In genomic region chr13:32312663-32313062, GRCm38 (mm10) we compare ENCODE assay signal across 8 mouse cellular contexts. TPM values are rescaled to one million over a fixed set of nuclear protein-coding genes. Genes with fewer than 3 reads are reported as not detected.
DNase-seq lines count a peak whose midpoint lies in the region; ATAC-seq and TF ChIP-seq lines count a peak whose summit lies in the region.

No protein-coding gene starts in this region.

- no peaks in the 10 kb centered on the region for H3K9me3 ChIP-seq in hindbrain, postnatal 0 days (ENCODE audit: low read length)
- no peaks in the 10 kb centered on the region for H3K9me3 ChIP-seq in hindbrain, embryonic 13.5 days
- H3K9me3 ChIP-seq in CH12.LX (replicated peaks; ENCODE audit: low read length): no peaks in the 10 kb centered on the region

- dilution Hi-C loops in CH12.LX (cut with MboI; ENCODE audit: extremely low pct_ligation_motif_present, extremely low pct_unique_long_range_greater_than_20kb, low sequenced_read_pairs): no loop called here

- TF ChIP-seq RAD21 in CH12.LX (IDR thresholded peaks at IDR 0.05; ENCODE audit: low read depth, low read length): peak; percentile 72

- H3K27me3 ChIP-seq in hindbrain, postnatal 0 days (ENCODE audit: insufficient read depth, low read length): no peaks in the 10 kb centered on the region
- no peaks in the 10 kb centered on the region for H3K27me3 ChIP-seq in hindbrain, embryonic 13.5 days
- H3K27me3 ChIP-seq in CH12.LX (replicated peaks): no peaks in the 10 kb centered on the region
- H3K27me3 ChIP-seq in myocyte (ENCODE audit: control insufficient read depth, insufficient read depth, insufficient read length): no peaks in the 10 kb centered on the region

- no peak overlapping the region for H3K27ac ChIP-seq in hindbrain, postnatal 0 days
- H3K27ac ChIP-seq in hindbrain, embryonic 13.5 days: no peak overlapping the region
- H3K27ac ChIP-seq in CH12.LX (ENCODE audit: insufficient read depth, low read depth): no peak overlapping the region

- in situ Hi-C loops in CH12.LX (cut with MboI; ENCODE audit: low pct_ligation_motif_present, low pct_unique_long_range_greater_than_20kb, low sequenced_read_pairs): no loop called here

- no peaks in the 10 kb centered on the region for H3K36me3 ChIP-seq in hindbrain, postnatal 0 days (ENCODE audit: insufficient read depth, low read length)
- no peaks in the 10 kb centered on the region for H3K36me3 ChIP-seq in hindbrain, embryonic 13.5 days
- H3K36me3 ChIP-seq in CH12.LX (replicated peaks in 1 of 2; ENCODE audit: control insufficient read depth in 1 of 2, insufficient read depth in 1 of 2, low read length in 1 of 2): no peaks in the 10 kb centered on the region
- no peaks in the 10 kb centered on the region for H3K36me3 ChIP-seq in myocyte (ENCODE audit: control insufficient read depth, insufficient read depth)

- TF ChIP-seq EP300 in CH12.LX (IDR thresholded peaks at IDR 0.05; ENCODE audit: low read length): 0 out of 2 replicates have a peak, but pooled peaks have one; percentile 23

- no peak overlapping the region for H3ac ChIP-seq in myocyte (ENCODE audit: control insufficient read depth, insufficient read length)

- H3K4me1 ChIP-seq in hindbrain, postnatal 0 days (ENCODE audit: insufficient read depth, low read length): no peaks in the 10 kb centered on the region
- H3K4me1 ChIP-seq in hindbrain, embryonic 13.5 days (replicated peaks): no peaks in the 10 kb centered on the region
- H3K4me1 ChIP-seq in CH12.LX (ENCODE audit: control insufficient read depth in 1 of 2, insufficient read depth in 2 of 2): peaks cover 0 to 11% of the 10 kb centered on the region in 2 experiments; a peak in 2 of 4 replicates

- DNase-seq in hindbrain, postnatal 0 days (ENCODE audit: low spot score): peak; percentile 53
- peak; percentile 76 for DNase-seq in CH12.LX (ENCODE audit: extremely low read depth)
- DNase-seq in c-Kit-positive CD71-positive TER-119-negative erythroid progenitor cells, embryonic 14.5 days (ENCODE audit: low read depth): peak; percentile 34
- DNase-seq in gastrocnemius, postnatal 10 days: peak; percentile 35
- peak; percentile 57 for DNase-seq in layer of hippocampus, adult 9-10 months (ENCODE audit: low spot score)
- DNase-seq in thymus, postnatal 10 days (ENCODE audit: low spot score in 2 of 2): peak; percentile 21 to 64

- TF ChIP-seq POLR2A in CH12.LX (IDR thresholded peaks at IDR 0.05; ENCODE audit: low read depth, low read length) (no peak), myocyte (IDR thresholded peaks at IDR 0.05; ENCODE audit: insufficient read length, low read depth) (no peak)

- peak; percentile 75 for TF ChIP-seq CTCF in hindbrain, postnatal 0 days (IDR thresholded peaks at IDR 0.05; ENCODE audit: low read depth)
- peak; percentile 86 to 89 for TF ChIP-seq CTCF in CH12.LX (conservative IDR thresholded peaks at IDR 0.05 in 1 of 2, IDR thresholded peaks at IDR 0.05 in 1 of 2; ENCODE audit: low read depth in 2 of 2, low read length in 2 of 2)

- no peak for ATAC-seq in hindbrain, postnatal 0 days
- no peak for ATAC-seq in hindbrain, embryonic 13.5 days (ENCODE audit: low FRiP score)

- H3K4me2 ChIP-seq in hindbrain, postnatal 0 days (ENCODE audit: low read depth, low read length): no peak overlapping the region
- H3K4me2 ChIP-seq in hindbrain, embryonic 13.5 days: no peak overlapping the region
- peak overlapping the region; percentile 64; the same call in 1 of the 2 replicates for H3K4me2 ChIP-seq in CH12.LX (ENCODE audit: insufficient read depth, low read depth, poor library complexity, severe bottlenecking)
- no peak overlapping the region for H3K4me2 ChIP-seq in myocyte (ENCODE audit: low read depth)

- no peaks in the 10 kb centered on the region for H3K79me2 ChIP-seq in CH12.LX (replicated peaks; ENCODE audit: control insufficient read depth, extremely low read depth, insufficient read depth, poor library complexity, severe bottlenecking)
- H3K79me2 ChIP-seq in myocyte (ENCODE audit: control insufficient read depth, insufficient read depth): no peaks in the 10 kb centered on the region

- H3K9ac ChIP-seq in hindbrain, postnatal 0 days (replicated peaks; ENCODE audit: low read length): no peak overlapping the region
- H3K9ac ChIP-seq in hindbrain, embryonic 13.5 days: no peak overlapping the region
- no peak overlapping the region for H3K9ac ChIP-seq in CH12.LX (ENCODE audit: insufficient read depth, low read depth)

- H3K4me3 ChIP-seq in hindbrain, postnatal 0 days (ENCODE audit: low read length): no peak overlapping the region
- H3K4me3 ChIP-seq in hindbrain, embryonic 13.5 days: no peak overlapping the region
- no peak overlapping the region for H3K4me3 ChIP-seq in CH12.LX (replicated peaks in 1 of 3; ENCODE audit: low read depth in 2 of 3, low read length in 2 of 3, poor library complexity in 1 of 3)
- H3K4me3 ChIP-seq in myocyte: no peak overlapping the region

- 75% methylated on average over 3 of the region's 3 CpGs for WGBS in hindbrain, postnatal 0 days
- WGBS in hindbrain, embryonic 13.5 days: 68% methylated on average over 3 of the region's 3 CpGs

TF ChIP-seq in CH12.LX, 34 proteins besides CTCF, POLR2A, EP300 and RAD21:
- TF ChIP-seq ZC3H11A (IDR thresholded peaks at IDR 0.05; ENCODE audit: low read depth, low read length): peak; percentile 25; the same call in 1 of the 2 replicates
- no peak for TF ChIP-seq USF2 (conservative IDR thresholded peaks at IDR 0.05; ENCODE audit: low read depth, low read length)
- TF ChIP-seq JUND (conservative IDR thresholded peaks at IDR 0.05; ENCODE audit: low read depth, low read length): peak; percentile 56
- no peak for TF ChIP-seq GABPA (IDR thresholded peaks at IDR 0.05; ENCODE audit: insufficient replicate concordance, low read depth, low read length)
- TF ChIP-seq SMC3 (IDR thresholded peaks at IDR 0.05; ENCODE audit: low read depth, low read length): peak; percentile 89

TF ChIP-seq in myocyte, 11 proteins besides CTCF, POLR2A, EP300 and RAD21:
- TF ChIP-seq CEBPB (IDR thresholded peaks at IDR 0.05; ENCODE audit: insufficient read depth, poor library complexity, severe bottlenecking): peak; percentile 61; the same call in 1 of the 2 replicates
- no peak for TF ChIP-seq MAX (IDR thresholded peaks at IDR 0.05; ENCODE audit: low read depth)
- TF ChIP-seq USF1 (IDR thresholded peaks at IDR 0.05; ENCODE audit: low read depth): no peak

RNA-seq across cellular contexts. Expression of gene Gmds, which starts 25.9 kb away (rescaled TPM):
- 13.7 and 22.2 TPM in 2 replicates for total RNA-seq in hindbrain, postnatal 0 days (2014; rRNA removed)
- 31.9 and 32.0 TPM in 2 replicates for polyA plus RNA-seq in hindbrain, postnatal 0 days (2015; fragmentation: Nextera tagmentation; extraction: Ambion mirVana)
- 34.3 and 37.1 TPM in 2 replicates for polyA plus RNA-seq in hindbrain, embryonic 13.5 days (2015; fragmentation: Nextera tagmentation; extraction: Ambion mirVana)
- total RNA-seq in CH12.LX (2012; rRNA removed): 11.0 and 12.3 TPM in 2 replicates
- total RNA-seq in CH12.LX (2014; rRNA removed): 15.1 and 18.2 TPM in 2 replicates
- polyA plus RNA-seq in CH12.LX (2012; ENCODE audit: insufficient read length, low read depth): 17.0 and 19.3 TPM in 2 replicates
- total RNA-seq in gastrocnemius, postnatal 10 days (2021): 1 to 10 TPM; 5.2 to 6.6 TPM
- 13.1 TPM for polyA plus RNA-seq in myocyte (2012; fragmentation: generic; extraction: Trizol)
